13 mouse cellular contexts compared by ENCODE assay signal in the genomic region with DNA sequence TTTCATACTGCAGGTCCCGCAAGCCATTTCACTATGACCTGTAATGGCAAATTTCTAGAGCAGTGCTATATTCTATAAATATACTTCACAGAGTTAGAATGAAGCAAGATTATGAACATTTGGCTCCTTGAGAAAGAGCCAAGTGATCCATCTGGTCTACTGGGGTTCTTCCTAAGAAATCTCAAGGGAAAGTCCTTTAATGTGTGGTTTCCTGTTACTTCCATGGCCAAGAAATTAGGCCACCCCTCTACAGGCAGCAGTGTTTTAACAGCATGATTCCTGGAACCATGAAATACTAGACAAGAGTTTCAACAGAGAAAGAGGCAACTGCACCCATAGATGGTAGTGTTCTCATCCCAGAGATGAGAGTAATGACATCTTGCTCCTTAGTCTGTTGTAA.
DNase-seq lines count a peak whose midpoint lies in the region; ATAC-seq lines count a peak whose summit lies in the region.
"Had no signal": no experiment of that assay in that cellular context is flagged by ENCODE, and none has a peak within 500 bp of the region (broad histone marks: within the 10 kb centered on the region; RNA-seq: fewer than 3 reads in every experiment).

No protein-coding gene starts in this region.

- peak; percentile 96 for ATAC-seq in frontal cortex, adult (ENCODE audit: low TSS enrichment)
- ATAC-seq: midbrain, embryonic 13.5 days had no signal

- no peak for DNase-seq in frontal cortex, postnatal 10 days (ENCODE audit: low spot score in 2 of 2)
- peak; percentile 33 for DNase-seq in layer of hippocampus, adult 9-11 months
- DNase-seq in layer of hippocampus, adult 8-10 months (ENCODE audit: low spot score in 2 of 2), result no peak
- DNase-seq in brain, embryonic 18.5 days (ENCODE audit: low read depth, low spot score), result peak; percentile 37
- DNase-seq in cerebellum, postnatal 10 days, result peak; percentile 71 to 75
- no peak for DNase-seq in thymus, postnatal 10 days (ENCODE audit: low spot score in 2 of 2)
- no peak for DNase-seq in yolk sac, embryonic 10.5 days (ENCODE audit: low spot score)
- DNase-seq: adrenal gland, postnatal 10 days; gastrocnemius, adult 2 months; heart, adult 2 months; lung, postnatal 36 days had no signal

Comparison
In these comparisons a context has a peak if more than half of its experiments do, and no peak if none do; other contexts are left out.
1. DNase-seq: peak in layer of hippocampus, adult 9-11 months (single experiment), brain, embryonic 18.5 days (single experiment) and cerebellum, postnatal 10 days (2 of 2); none in frontal cortex, postnatal 10 days (0 of 2), layer of hippocampus, adult 8-10 months (0 of 2), thymus, postnatal 10 days (0 of 2) and yolk sac, embryonic 10.5 days (single experiment).